ENCODE assay signal across 19 mouse cellular contexts in the genomic region with DNA sequence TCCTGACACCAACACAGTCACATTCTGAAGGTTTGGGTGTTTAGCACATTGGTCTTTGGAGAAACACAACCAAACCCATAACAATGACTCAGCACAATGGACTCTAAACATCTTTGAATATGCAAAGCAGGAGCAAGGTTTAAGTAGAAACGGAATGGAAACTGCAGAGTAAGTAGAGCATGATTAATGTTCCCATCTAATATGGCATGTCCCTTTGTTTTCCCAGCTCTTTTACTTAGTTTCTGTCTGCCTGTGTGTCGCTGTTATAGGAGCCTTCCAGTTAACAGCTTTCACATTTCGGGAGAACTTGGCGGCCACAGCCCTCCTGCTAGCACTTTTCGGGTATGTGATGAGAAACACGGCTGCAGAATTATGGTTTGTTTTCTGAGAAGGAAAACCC.
DNase-seq lines count a peak whose midpoint lies in the region; ATAC-seq and TF ChIP-seq lines count a peak whose summit lies in the region.
"Had no signal": no experiment of that assay in that cellular context is flagged by ENCODE, and none has a peak within 500 bp of the region (broad histone marks: within the 10 kb centered on the region; RNA-seq: fewer than 3 reads in every experiment).

No protein-coding gene starts in this region.

- in situ Hi-C loops in ES-E14 (cut with MboI; ENCODE audit: low sequenced_read_pairs in 2 of 2, unreplicated experiment in 2 of 2), result no loop called here

- 27% methylated on average over 6 of the region's 6 CpGs for WGBS in forebrain, postnatal 0 days
- 75% methylated on average over 6 of the region's 6 CpGs for WGBS in heart, embryonic 10.5 days

- no peaks in the 10 kb centered on the region for H3K4me1 ChIP-seq in ES-E14 (ENCODE audit: control insufficient read depth in 2 of 2, insufficient read depth in 2 of 2, low read length in 2 of 2, poor library complexity in 1 of 2)
- no peaks in the 10 kb centered on the region for H3K4me1 ChIP-seq in forebrain, postnatal 0 days (ENCODE audit: insufficient read depth)
- no peaks in the 10 kb centered on the region for H3K4me1 ChIP-seq in heart, embryonic 10.5 days
- H3K4me1 ChIP-seq: embryonic facial prominence, embryonic 13.5 days; hindbrain, embryonic 13.5 days; limb, embryonic 12.5 days; lung, embryonic 15.5 days had no signal

- no peak for DNase-seq in frontal cortex, postnatal 14 days (ENCODE audit: low spot score in 2 of 2)
- DNase-seq in ES-E14 (ENCODE audit: low read depth, low spot score), result peak; percentile 3
- DNase-seq in brain, adult 2 months (ENCODE audit: low read depth, low spot score), result peak; percentile 18
- peak; percentile 45 for DNase-seq in forebrain, postnatal 0 days
- no peak for DNase-seq in heart, embryonic 10.5 days (ENCODE audit: low spot score)
- DNase-seq in ovary, adult 18-20 months (ENCODE audit: low spot score), result no peak
- DNase-seq: adrenal gland, postnatal 25 days; B cell, adult 2 months; cerebellum, adult 2 months; heart, postnatal 10 days; kidney, adult 8-10 months; lung, postnatal 4 days; thymus, adult 2 months had no signal

- H3K4me3 ChIP-seq in ES-E14 (ENCODE audit: insufficient read depth in 1 of 2, low read depth in 1 of 2, low read length in 2 of 2, poor library complexity in 1 of 2, severe bottlenecking in 1 of 2), result no peak overlapping the region
- no peak overlapping the region for H3K4me3 ChIP-seq in forebrain, postnatal 0 days (ENCODE audit: low read depth, low read length)
- H3K4me3 ChIP-seq in heart, embryonic 10.5 days, result no peak overlapping the region
- H3K4me3 ChIP-seq: embryonic facial prominence, embryonic 13.5 days; hindbrain, embryonic 13.5 days; limb, embryonic 12.5 days; lung, embryonic 15.5 days had no signal

- no peak overlapping the region for H3K27ac ChIP-seq in ES-E14 (ENCODE audit: insufficient read depth, low read depth, low read length, poor library complexity, severe bottlenecking)
- H3K27ac ChIP-seq in forebrain, postnatal 0 days (ENCODE audit: low read depth, low read length), result no peak overlapping the region
- H3K27ac ChIP-seq in heart, embryonic 10.5 days, result no peak overlapping the region
- H3K27ac ChIP-seq: embryonic facial prominence, embryonic 13.5 days; hindbrain, embryonic 13.5 days; limb, embryonic 12.5 days; liver, embryonic 14.5 days; lung, embryonic 15.5 days had no signal

- H3K9ac ChIP-seq in ES-E14 (ENCODE audit: insufficient read depth, low read depth, low read length, poor library complexity, severe bottlenecking), result no peak overlapping the region
- no peak overlapping the region for H3K9ac ChIP-seq in forebrain, postnatal 0 days
- H3K9ac ChIP-seq: embryonic facial prominence, embryonic 13.5 days; hindbrain, embryonic 13.5 days; limb, embryonic 12.5 days; liver, embryonic 14.5 days; lung, embryonic 15.5 days had no signal

- peak; percentile 56 for ATAC-seq in frontal cortex, adult (ENCODE audit: low TSS enrichment)
- ATAC-seq in forebrain, postnatal 0 days, result peak; percentile 50; the same call in 1 of the 2 replicates

- H3K9me3 ChIP-seq in ES-E14 (ENCODE audit: control insufficient read depth, insufficient read depth, low read depth, low read length), result no peaks in the 10 kb centered on the region
- H3K9me3 ChIP-seq in forebrain, postnatal 0 days (ENCODE audit: low read length), result no peaks in the 10 kb centered on the region
- H3K9me3 ChIP-seq in heart, embryonic 10.5 days, result no peaks in the 10 kb centered on the region
- H3K9me3 ChIP-seq: embryonic facial prominence, embryonic 13.5 days; hindbrain, embryonic 13.5 days; limb, embryonic 12.5 days; lung, embryonic 15.5 days had no signal

- H3K27me3 ChIP-seq in forebrain, postnatal 0 days (ENCODE audit: insufficient read depth, low read length), result no peaks in the 10 kb centered on the region
- H3K27me3 ChIP-seq in heart, embryonic 10.5 days (ENCODE audit: insufficient read depth, poor library complexity, severe bottlenecking), result no peaks in the 10 kb centered on the region
- H3K27me3 ChIP-seq: embryonic facial prominence, embryonic 13.5 days; hindbrain, embryonic 13.5 days; limb, embryonic 12.5 days; lung, embryonic 15.5 days had no signal

- no peak overlapping the region for H3K4me2 ChIP-seq in forebrain, postnatal 0 days (ENCODE audit: low read depth)
- H3K4me2 ChIP-seq: embryonic facial prominence, embryonic 13.5 days; hindbrain, embryonic 13.5 days; limb, embryonic 12.5 days; lung, embryonic 15.5 days had no signal

- TF ChIP-seq CTCF in forebrain, postnatal 0 days (IDR thresholded peaks at IDR 0.05; ENCODE audit: low read depth), result no peak

- no peaks in the 10 kb centered on the region for H3K36me3 ChIP-seq in ES-E14 (ENCODE audit: control insufficient read depth, insufficient read depth, low read length, poor library complexity, severe bottlenecking)
- no peaks in the 10 kb centered on the region for H3K36me3 ChIP-seq in forebrain, postnatal 0 days (ENCODE audit: insufficient read depth)
- no peaks in the 10 kb centered on the region for H3K36me3 ChIP-seq in heart, embryonic 10.5 days
- H3K36me3 ChIP-seq: embryonic facial prominence, embryonic 13.5 days; hindbrain, embryonic 13.5 days; limb, embryonic 12.5 days; lung, embryonic 15.5 days had no signal

TF ChIP-seq in ES-E14, 5 proteins besides CTCF, POLR2A, EP300 and RAD21:
- TF ChIP-seq MAFK (IDR thresholded peaks at IDR 0.05; ENCODE audit: insufficient read depth, low read depth, low read length), result peak; percentile 59
- TF ChIP-seq ZC3H11A (IDR thresholded peaks at IDR 0.05; ENCODE audit: borderline replicate concordance, low read depth, low read length), result no peak

Comparison
In these comparisons a context has a peak if more than half of its experiments do, and no peak if none do; other contexts are left out.
1. DNase-seq: peak in ES-E14 (single experiment), brain, adult 2 months (single experiment) and forebrain, postnatal 0 days (single experiment); none in frontal cortex, postnatal 14 days (0 of 2), heart, embryonic 10.5 days (single experiment) and ovary, adult 18-20 months (single experiment).